Mouse (Mus musculus) neural tube, embryonic 12.5 days (tissue): ENCODE data around the gene Ak6. TPM values are rescaled to one million over a fixed set of nuclear protein-coding genes. Genes with fewer than 3 reads are reported as not detected.
A peak's percentile ranks its signal among the peaks of the same experiment; 100 is the strongest.

ENCODE experiments used
- ATAC-seq: fragments of 200-750 bp; cut with Nextera tagmentation; 2 replicates; pipeline ENCODE4 v1.8.0; 2017; ENCODE audit warnings: low read depth, mild to moderate bottlenecking, moderate TSS enrichment, moderate library complexity; ENCODE audit not compliant: low FRiP score
- H3K27ac ChIP-seq: fragments of 300-500 bp; sonication (generic); 2 replicates; pipeline ENCODE4 v1.5.1; 2016
- H3K27me3 ChIP-seq: fragments of 300-500 bp; sonication (generic); replicated peaks from 2 replicates; pipeline ENCODE4 v1.6.1; 2016; ENCODE audit warnings: mild to moderate bottlenecking
- H3K36me3 ChIP-seq: fragments of 300-500 bp; sonication (generic); 2 replicates; pipeline ENCODE4 v1.6.1; 2016; ENCODE audit warnings: mild to moderate bottlenecking
- H3K4me1 ChIP-seq: fragments of 300-500 bp; sonication (generic); 2 replicates; pipeline ENCODE4 v1.6.1; 2016
- H3K4me2 ChIP-seq: fragments of 300-500 bp; sonication (generic); replicated peaks from 2 replicates; pipeline ENCODE4 v1.6.1; 2016; ENCODE audit warnings: mild to moderate bottlenecking
- H3K4me3 ChIP-seq: fragments of 300-500 bp; sonication (generic); 2 replicates; pipeline ENCODE4 v1.5.1; 2016
- H3K9ac ChIP-seq: fragments of 300-500 bp; sonication (generic); 2 replicates; pipeline ENCODE4 v1.6.1; 2016; ENCODE audit warnings: mild to moderate bottlenecking
- H3K9me3 ChIP-seq: fragments of 300-500 bp; sonication (generic); 2 replicates; pipeline ENCODE4 v1.6.1; 2016; ENCODE audit warnings: mild to moderate bottlenecking
- WGBS: fragments of 180-500 bp; shearing (Covaris S2); methylation state at CpG from one replicate; pipeline ENCODE4 v1.1.7; 2016; 5-methylcytosine and 5-hydroxymethylcytosine counted together
- polyA plus RNA-seq: library from polyadenylated mRNA; unstranded; fragments of >200 nt; fragmentation: Nextera tagmentation; extraction: Ambion mirVana; gene quantifications from 2 replicates; pipeline ENCODE4 v1.2.1, GENCODE M21; 2016

Gene Ak6
- polyA plus RNA-seq, 1 experiment from 2014 or later, result 293 TPM

GRCm38 (mm10) chr13:100617583-100617982 is 33.2 kb upstream of the Ak6 start:
- H3K27me3 ChIP-seq, result peaks cover 16% of the 10 kb centered on the region
- peaks cover 8% of the 10 kb centered on the region for H3K4me1 ChIP-seq
- H3K36me3 ChIP-seq, result peaks cover 30% of the 10 kb centered on the region
- no peak overlapping the region for H3K27ac ChIP-seq
- 82% methylated on average over 13 of the region's 13 CpGs for WGBS
- no peak for ATAC-seq
- no peak overlapping the region for H3K4me3 ChIP-seq
- H3K9me3 ChIP-seq, result no peaks in the 10 kb centered on the region
- H3K4me2 ChIP-seq, result no peak overlapping the region
- H3K9ac ChIP-seq, result no peak overlapping the region

DNA sequence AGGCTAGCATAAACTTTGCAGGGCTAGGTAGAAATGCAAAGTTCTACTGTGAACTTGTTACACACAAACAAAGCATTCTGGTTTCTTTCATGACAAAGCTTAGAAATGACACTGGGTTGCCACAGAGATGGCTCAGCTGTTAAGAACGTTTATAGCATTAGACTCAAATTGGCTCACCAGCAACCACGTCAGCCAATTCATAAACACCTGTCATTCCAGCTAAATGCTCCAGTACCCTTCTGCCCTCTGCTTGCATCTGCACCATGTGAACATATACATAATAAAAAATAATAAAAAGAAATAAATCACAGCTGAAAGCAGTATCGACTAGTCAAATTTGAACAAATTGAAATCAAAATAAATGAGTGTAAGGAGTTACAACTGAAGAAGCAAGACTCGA is 28.5 kb upstream of the Ak6 start:
- Histone ChIP-seq H3K4me1 (no peaks in the 10 kb centered on the region), H3K27me3 (peaks cover 7% of the 10 kb centered on the region), H3K9ac (no peak overlapping the region), H3K27ac (no peak overlapping the region), H3K9me3 (no peaks in the 10 kb centered on the region), H3K4me3 (no peak overlapping the region), H3K4me2 (no peak overlapping the region), H3K36me3 (peaks cover 56% of the 10 kb centered on the region)
- 90% methylated on average over 4 of the region's 4 CpGs for WGBS
- no peak for ATAC-seq

DNA sequence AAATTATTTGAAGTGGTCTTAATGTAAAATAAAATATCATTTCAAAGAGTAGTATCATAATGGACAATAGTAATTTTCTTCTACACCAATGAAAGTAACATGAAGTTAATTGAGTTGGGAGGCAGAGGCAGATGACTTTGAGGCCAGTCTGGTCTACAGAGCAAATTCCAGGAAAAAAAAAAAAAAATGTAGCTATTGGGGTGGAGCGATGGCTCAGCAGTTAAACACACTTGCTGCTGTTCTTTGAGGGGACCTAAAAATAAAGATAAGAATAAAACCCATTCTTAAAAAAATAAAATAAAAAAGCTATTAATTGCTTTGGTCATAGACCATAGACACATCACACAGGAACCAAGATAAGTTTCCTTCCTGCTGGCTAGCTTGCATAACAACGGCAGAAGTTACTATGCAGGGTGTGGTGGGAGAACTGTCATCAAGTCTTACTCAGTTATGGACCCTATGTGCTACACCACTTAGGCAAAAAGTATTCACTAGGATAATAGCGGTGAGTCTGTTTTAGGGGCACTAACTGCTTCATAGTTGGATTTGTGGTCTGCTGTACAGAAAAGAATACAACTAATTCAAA is 16.6 kb upstream of the Ak6 start:
- H3K27ac ChIP-seq, result no peak overlapping the region
- WGBS, result 92% methylated on average over 3 of the region's 3 CpGs
- H3K9ac ChIP-seq, result no peak overlapping the region
- no peaks in the 10 kb centered on the region for H3K9me3 ChIP-seq
- H3K4me2 ChIP-seq, result no peak overlapping the region
- no peaks in the 10 kb centered on the region for H3K27me3 ChIP-seq
- ATAC-seq, result no peak
- H3K4me1 ChIP-seq, result no peaks in the 10 kb centered on the region
- H3K36me3 ChIP-seq, result peaks cover 64% of the 10 kb centered on the region
- no peak overlapping the region for H3K4me3 ChIP-seq

- peaks cover 76% of the 10 kb centered on the region for H3K36me3 ChIP-seq
- no peak overlapping the region for H3K27ac ChIP-seq
- H3K4me3 ChIP-seq, result no peak overlapping the region
- H3K9ac ChIP-seq, result no peak overlapping the region
- no peak overlapping the region for H3K4me2 ChIP-seq
- H3K27me3 ChIP-seq, result no peaks in the 10 kb centered on the region
- H3K9me3 ChIP-seq, result no peaks in the 10 kb centered on the region
- no peak for ATAC-seq
- H3K4me1 ChIP-seq, result no peaks in the 10 kb centered on the region
- WGBS, result 95% methylated on average over 4 of the region's 4 CpGs
Observed at GRCm38 (mm10) chr13:100642471-100643209, 8.1 kb upstream of the Ak6 start.

GRCm38 (mm10) chr13:100648223-100648622 is 2.6 kb upstream of the Ak6 start:
- Histone ChIP-seq H3K9ac (no peak overlapping the region), H3K4me3 (no peak overlapping the region), H3K9me3 (no peaks in the 10 kb centered on the region), H3K27ac (no peak overlapping the region), H3K4me1 (peaks cover 10% of the 10 kb centered on the region), H3K27me3 (no peaks in the 10 kb centered on the region), H3K4me2 (no peak overlapping the region), H3K36me3 (peaks cover 31% of the 10 kb centered on the region)
- no peak for ATAC-seq
- WGBS, result 95% methylated on average over 8 of the region's 8 CpGs

GRCm38 (mm10) chr13:100651439-100652186 is 834 bp downstream of the Ak6 start, which contains the start of gene Taf9:
Gene Taf9 (plus strand): TSS chr13:100651579.
- Histone ChIP-seq H3K36me3 (peaks cover 7% of the 10 kb centered on the region; the same call in 1 of the 2 replicates), H3K4me2 (peak within 1 kb of the TSS; percentile 74), H3K9me3 (no peaks in the 10 kb centered on the region), H3K27me3 (no peaks in the 10 kb centered on the region), H3K9ac (peak within 1 kb of the TSS; percentile 87), H3K4me1 (peaks cover 10% of the 10 kb centered on the region), H3K4me3 (peak within 1 kb of the TSS; percentile 92), H3K27ac (peak within 1 kb of the TSS; percentile 90)
- WGBS, result under 1% methylated on average over 59 of the region's 63 CpGs
- ATAC-seq, result peak; percentile 78

DNA sequence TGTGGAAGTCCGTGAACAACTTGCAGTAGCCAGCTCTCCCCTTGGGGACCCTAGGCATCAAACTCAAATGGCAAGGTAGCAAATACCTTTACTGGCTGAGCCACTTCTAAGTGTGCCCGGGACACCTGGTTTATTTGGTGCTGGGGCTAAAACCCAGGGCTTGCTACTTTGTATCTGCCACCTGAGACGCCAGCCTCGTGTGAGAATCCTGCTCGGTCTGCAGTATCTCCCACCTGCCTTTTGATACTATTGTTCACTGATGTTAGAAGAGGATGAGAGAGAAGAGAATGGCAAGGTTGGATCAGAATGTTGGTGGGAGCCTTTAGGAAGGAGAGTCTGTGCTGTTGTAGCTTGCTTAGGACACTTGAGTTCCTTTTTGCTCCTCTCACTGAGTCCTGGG is 7.3 kb downstream of the Ak6 start:
- Histone ChIP-seq H3K27me3 (no peaks in the 10 kb centered on the region), H3K27ac (no peak overlapping the region), H3K4me2 (no peak overlapping the region), H3K4me3 (no peak overlapping the region), H3K9ac (no peak overlapping the region), H3K4me1 (no peaks in the 10 kb centered on the region), H3K36me3 (peaks cover 6% of the 10 kb centered on the region; the same call in 1 of the 2 replicates), H3K9me3 (no peaks in the 10 kb centered on the region)
- ATAC-seq, result no peak
- WGBS, result 94% methylated on average over 5 of the region's 5 CpGs

- no peak overlapping the region for H3K4me3 ChIP-seq
- H3K36me3 ChIP-seq, result peaks cover 9% of the 10 kb centered on the region; the same call in 1 of the 2 replicates
- H3K4me2 ChIP-seq, result no peak overlapping the region
- no peak overlapping the region for H3K27ac ChIP-seq
- no peaks in the 10 kb centered on the region for H3K9me3 ChIP-seq
- ATAC-seq, result peak; percentile 33; the same call in 1 of the 2 replicates
- H3K4me1 ChIP-seq, result no peaks in the 10 kb centered on the region
- H3K9ac ChIP-seq, result no peak overlapping the region
- H3K27me3 ChIP-seq, result no peaks in the 10 kb centered on the region
- 39% methylated on average over 4 of the region's 4 CpGs for WGBS
Observed at GRCm38 (mm10) chr13:100659864-100660456, 9.2 kb downstream of the Ak6 start.

- peak; percentile 68 for ATAC-seq
- 1% methylated on average over 44 of the region's 44 CpGs for WGBS
Observed at GRCm38 (mm10) chr13:100669291-100670022, 18.7 kb downstream of the Ak6 start, which contains the start of gene Ccdc125. Gene Ccdc125 (plus strand): TSS chr13:100669717.

DNA sequence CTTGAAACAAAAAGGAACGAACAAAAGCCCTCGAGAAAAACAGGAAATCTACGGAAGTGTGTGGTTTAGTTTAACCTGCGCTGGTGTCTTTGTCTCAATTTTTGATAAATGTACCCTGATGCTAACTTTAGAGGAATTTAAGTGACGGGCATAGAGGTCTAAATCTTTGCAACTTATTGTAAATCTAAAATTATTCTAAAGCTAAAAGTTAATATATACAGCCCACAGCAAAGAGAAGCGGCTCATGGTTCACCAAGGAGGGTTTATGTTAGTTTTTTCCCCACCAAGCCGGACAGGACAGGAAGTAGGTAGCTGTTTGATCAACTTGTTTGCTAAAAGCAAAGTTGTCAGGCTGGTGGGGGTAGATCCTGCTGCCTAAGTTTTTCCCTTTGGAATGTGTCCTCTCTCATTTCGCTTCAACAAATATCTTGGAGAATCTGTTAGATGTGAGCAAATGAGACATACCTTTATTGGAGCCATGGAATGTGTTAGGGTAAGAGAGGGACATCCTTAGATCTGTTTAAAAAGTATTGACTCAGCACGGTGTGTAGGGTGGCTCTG is 19.5 kb downstream of the Ak6 start:
- H3K36me3 ChIP-seq, result peaks cover 15% of the 10 kb centered on the region
- no peaks in the 10 kb centered on the region for H3K4me1 ChIP-seq
- H3K9ac ChIP-seq, result peak overlapping the region; percentile 66; the same call in 1 of the 2 replicates
- no peak overlapping the region for H3K27ac ChIP-seq
- no peaks in the 10 kb centered on the region for H3K9me3 ChIP-seq
- ATAC-seq, result no peak
- 60% methylated on average over 9 of the region's 9 CpGs for WGBS
- H3K4me3 ChIP-seq, result peak overlapping the region; percentile 49; the same call in 1 of the 2 replicates
- H3K4me2 ChIP-seq, result peak overlapping the region; percentile 91
- H3K27me3 ChIP-seq, result peaks cover 4% of the 10 kb centered on the region; the same call in 1 of the 2 replicates

More at GRCm38 (mm10) chr13:100669291-100670022, 18.7 kb downstream of the Ak6 start, which contains the start of gene Ccdc125:
- no peaks in the 10 kb centered on the region for H3K4me1 ChIP-seq
- peak within 1 kb of the TSS; percentile 49 for H3K4me3 ChIP-seq
- peak within 1 kb of the TSS; percentile 91 for H3K4me2 ChIP-seq
- no peaks in the 10 kb centered on the region for H3K9me3 ChIP-seq
- H3K36me3 ChIP-seq, result peaks cover 15% of the 10 kb centered on the region
- no peak within 1 kb of the TSS for H3K27ac ChIP-seq
- H3K27me3 ChIP-seq, result peaks cover 4% of the 10 kb centered on the region; the same call in 1 of the 2 replicates
- peak within 1 kb of the TSS; percentile 66 for H3K9ac ChIP-seq
